Mouse (Mus musculus): ENCODE results near the gene Gm49387. TPM values are rescaled to one million over a fixed set of nuclear protein-coding genes. Genes with fewer than 3 reads are reported as not detected.
A peak's percentile ranks its signal among the peaks of the same experiment; 100 is the strongest.

Gene Gm49387
- 1 to 10 TPM in 1 of 2 experiments, not detected in 1; 2.1 TPM for total RNA-seq (2021)
- long read RNA-seq, experiment 1, partial matches to known transcripts = 0 of 1 reads
- long read RNA-seq, experiment 1, other reads (novel, unspliced or antisense) = 1 of 1 reads
- long read RNA-seq, experiment 2 = 0 reads

DNA sequence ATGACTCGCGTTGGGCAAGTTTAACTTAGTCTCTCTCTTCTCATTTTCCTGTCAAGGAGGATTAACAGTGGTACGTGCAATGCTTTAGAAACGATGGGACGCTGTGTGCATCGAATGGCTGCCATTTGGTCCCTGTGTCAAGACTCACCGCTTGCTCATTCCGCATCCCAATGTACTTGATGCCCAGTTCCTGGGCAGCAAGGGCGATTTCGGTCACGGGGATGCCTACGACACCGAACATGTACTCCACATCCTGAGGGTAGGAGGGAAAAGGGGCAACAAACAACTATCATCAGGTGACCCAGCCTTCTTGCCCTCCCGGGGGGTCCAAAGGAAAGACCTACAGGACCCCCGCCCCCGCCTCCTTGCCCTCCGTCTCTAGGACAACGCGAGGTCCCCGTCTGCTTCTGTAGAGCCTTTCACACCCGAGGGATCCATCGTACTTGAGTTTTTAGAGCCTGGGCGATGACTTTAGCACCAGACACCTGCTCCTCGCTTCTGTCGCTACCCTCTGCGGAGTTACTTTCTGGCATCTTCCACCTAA, at the start of gene Gm49387:
Gm49387 (minus strand) TSS at position 533 of the 544 bp plus-strand sequence.
- no peak for DNase-seq

GRCm38 (mm10) chr14:31686231-31686630, 45.6 kb upstream of the Gm49387 start:
- no peak for DNase-seq

GRCm38 (mm10) chr14:31685680-31686079, 45.0 kb upstream of the Gm49387 start:
- DNase-seq = no peak

- no peak for DNase-seq
Observed at GRCm38 (mm10) chr14:31684343-31685040, 43.8 kb upstream of the Gm49387 start.

GRCm38 (mm10) chr14:31683610-31684009, 42.9 kb upstream of the Gm49387 start:
- no peak for DNase-seq

GRCm38 (mm10) chr14:31681931-31682555, 41.4 kb upstream of the Gm49387 start:
- DNase-seq = no peak

DNA sequence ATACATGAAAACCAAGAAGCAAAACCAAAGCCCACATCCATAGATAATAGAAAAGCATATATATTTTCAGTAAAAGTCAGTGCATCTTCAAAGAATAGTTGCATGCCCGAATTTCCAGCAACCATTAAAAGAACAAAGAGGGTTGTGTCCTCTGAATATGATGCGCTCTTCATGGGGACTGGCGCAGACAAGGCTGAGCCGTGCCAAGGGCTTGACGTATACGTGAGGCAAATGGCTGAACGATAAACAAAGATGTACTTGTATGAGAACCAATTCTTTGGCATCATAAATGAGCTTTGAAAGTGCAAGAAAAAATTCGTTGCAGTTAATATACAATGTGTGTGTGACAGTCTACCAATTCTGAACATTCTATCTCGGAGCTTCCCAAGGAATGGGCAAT, 40.6 kb upstream of the Gm49387 start:
- DNase-seq = no peak

- DNase-seq = no peak
Observed at GRCm38 (mm10) chr14:31680656-31681055, 40.0 kb upstream of the Gm49387 start.

GRCm38 (mm10) chr14:31671635-31672320, 31.1 kb upstream of the Gm49387 start:
- no peak for DNase-seq

- peak; percentile 67 to 85 for DNase-seq
Observed at GRCm38 (mm10) chr14:31669642-31670490, 29.2 kb upstream of the Gm49387 start.

GRCm38 (mm10) chr14:31669161-31669611, 28.5 kb upstream of the Gm49387 start:
- peak; percentile 85 to 87 for DNase-seq

GRCm38 (mm10) chr14:31668326-31668725, 27.6 kb upstream of the Gm49387 start:
- DNase-seq = no peak

- DNase-seq = peak in 1 of 2 experiments; percentile 30
Observed at GRCm38 (mm10) chr14:31667741-31668140, 27.1 kb upstream of the Gm49387 start.

- DNase-seq = no peak
Observed at GRCm38 (mm10) chr14:31666931-31667705, 26.4 kb upstream of the Gm49387 start.

GRCm38 (mm10) chr14:31665566-31665940, 24.9 kb upstream of the Gm49387 start:
- no peak for DNase-seq

DNA sequence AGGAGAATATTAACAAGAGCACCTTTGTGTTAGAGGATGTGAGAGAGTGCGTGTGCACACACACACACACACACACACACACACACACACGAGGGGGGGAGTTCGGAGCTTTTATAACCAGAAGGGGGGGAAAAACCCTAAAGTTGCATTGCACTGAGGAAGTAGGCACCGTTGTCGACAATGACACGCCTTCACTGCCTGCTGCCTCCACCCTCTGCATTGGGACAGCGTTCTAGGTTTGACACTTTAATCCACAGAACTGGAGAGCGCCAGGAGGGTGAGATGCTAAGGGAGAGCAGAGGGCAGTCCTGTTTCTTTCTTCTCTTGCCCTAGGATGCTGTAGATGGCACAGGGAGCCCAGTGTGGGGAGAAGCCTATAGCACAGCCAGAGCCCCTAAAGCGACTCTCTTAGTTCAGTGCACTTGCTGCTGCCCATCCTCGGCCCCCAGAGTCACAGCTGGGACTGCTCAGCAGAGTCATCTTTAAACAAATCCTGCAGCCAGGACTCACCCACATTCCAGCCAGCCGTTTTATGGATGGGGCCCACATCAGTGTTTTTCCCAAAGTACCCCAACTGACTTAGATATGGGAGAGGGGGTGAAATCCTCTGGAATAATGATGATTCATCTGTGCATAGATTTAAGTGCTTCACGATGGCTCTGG, 24.4 kb upstream of the Gm49387 start:
- no peak for DNase-seq

GRCm38 (mm10) chr14:31664100-31664902, 23.6 kb upstream of the Gm49387 start:
- peak in 1 of 2 experiments; percentile 40 for DNase-seq

DNA sequence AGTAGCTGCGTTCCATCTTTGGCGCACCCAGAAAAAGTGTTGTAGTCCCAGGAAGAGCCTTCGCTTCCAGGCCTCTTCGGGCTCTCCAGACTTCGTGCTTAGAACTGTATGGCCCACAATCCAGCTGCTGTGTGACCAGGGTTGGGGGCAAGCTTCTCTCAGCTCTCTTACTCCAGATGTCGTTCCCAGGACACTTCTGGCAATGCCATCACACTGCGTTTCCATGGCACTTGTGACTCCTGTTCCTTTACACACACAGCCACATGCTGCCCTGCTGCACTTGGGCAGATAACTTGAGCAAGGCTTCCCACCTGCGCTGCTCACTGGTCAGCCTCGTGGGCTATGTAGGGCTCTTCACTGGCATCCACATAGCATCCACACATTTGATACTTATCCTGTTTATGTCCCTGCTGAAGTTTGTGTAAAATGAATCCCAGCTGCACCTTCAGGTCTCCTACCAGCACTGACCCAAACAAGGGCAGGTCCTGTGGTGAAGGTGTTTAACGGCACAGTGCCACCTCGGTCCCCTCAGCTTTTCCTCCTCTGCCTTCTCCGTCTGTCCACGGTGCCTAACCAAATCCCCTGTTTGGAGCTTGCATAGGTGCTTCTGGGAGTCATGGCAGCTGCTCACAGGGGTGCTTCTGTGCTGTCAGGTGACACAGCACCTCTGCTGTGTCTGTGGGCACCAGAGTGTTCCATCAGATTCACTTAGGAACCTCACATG, 22.9 kb upstream of the Gm49387 start:
- DNase-seq = no peak

All from heart, adult 18-20 months (tissue).